Mouse (Mus musculus): ENCODE data around the gene Gm6614.
A peak's percentile ranks its signal among the peaks of the same experiment; 100 is the strongest.
"Not testable (repeated sequence)": the region's sequence is repeated elsewhere in the genome, so short reads cannot be mapped to it uniquely, and the experiment has no call there.

Gene Gm6614

DNA sequence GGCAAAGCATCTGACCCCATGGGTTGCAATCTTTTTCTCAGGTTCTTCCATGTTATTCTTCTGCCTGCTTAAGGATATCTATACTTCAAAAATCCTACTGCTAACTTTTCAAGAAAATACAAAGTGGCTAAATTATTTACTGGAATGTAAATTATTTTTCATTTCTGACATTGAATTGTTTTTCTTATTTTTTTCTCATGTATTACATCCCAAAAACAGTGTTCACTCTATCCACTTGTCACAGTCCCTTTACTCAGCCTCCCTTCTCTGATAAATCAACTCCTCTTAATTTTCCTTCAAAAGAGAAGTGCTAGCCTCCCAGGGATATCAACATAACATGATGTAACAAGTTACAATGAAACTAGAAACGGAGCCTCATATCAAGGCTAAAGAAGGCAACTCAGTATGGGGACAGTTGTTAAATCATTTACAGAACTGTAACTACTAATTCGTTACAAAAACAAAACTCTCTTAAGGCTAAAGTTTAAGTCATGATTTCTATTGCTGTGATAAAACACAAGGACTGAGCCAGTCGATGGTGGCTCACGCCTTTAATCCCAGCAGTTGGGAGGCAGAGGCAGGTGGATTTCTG lies at the start of gene Gm6614:
Gm6614 (minus strand) TSS at position 51 of the 592 bp plus-strand sequence.
- DNase-seq = no peak

GRCm38 (mm10) chr6:142058281-142058680 lies 47.1 kb upstream of the Gm6614 start:
- not testable (repeated sequence) for DNase-seq

DNA sequence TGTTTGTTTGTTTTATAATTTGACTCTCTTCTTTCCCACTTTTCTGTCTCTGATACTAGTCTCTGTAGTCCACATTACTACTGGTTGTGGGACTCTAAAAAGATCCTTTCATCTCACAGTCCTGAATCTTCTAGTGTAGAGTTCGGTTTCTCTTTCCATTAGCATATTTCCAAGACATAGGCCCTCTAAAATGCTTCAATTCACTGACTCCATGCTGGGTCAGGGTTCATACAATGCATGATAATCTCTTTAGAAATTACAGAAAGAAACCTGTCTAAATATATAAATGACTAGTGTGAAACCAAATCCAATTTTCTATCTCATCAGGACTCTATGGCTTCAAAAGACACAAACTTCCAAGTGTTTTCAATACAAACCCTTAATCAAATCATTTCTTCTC lies 36.5 kb upstream of the Gm6614 start:
- DNase-seq = no peak

- no peak for DNase-seq
These were observed 34.5 kb upstream of the Gm6614 start for GRCm38 (mm10) chr6:142045746-142046145.

DNA sequence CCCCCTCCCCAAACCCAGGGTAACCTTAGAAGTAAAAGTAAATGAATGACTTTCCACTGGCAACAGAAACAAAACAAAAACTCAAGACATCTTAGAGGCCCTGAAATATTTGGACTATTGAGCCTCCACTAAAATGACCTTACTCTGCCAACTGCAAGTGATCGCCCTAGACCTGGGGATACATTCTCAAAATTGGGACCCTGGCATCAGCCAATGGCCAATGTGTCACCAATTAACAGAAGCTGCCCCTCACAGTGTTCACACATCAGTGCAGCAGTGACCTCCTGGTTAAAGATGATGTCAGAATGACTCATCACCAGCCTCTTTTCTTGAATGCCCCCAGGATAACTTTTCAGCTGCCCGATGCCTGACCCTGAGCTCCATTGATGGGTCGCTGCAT lies 30.7 kb upstream of the Gm6614 start:
- no peak for DNase-seq

DNA sequence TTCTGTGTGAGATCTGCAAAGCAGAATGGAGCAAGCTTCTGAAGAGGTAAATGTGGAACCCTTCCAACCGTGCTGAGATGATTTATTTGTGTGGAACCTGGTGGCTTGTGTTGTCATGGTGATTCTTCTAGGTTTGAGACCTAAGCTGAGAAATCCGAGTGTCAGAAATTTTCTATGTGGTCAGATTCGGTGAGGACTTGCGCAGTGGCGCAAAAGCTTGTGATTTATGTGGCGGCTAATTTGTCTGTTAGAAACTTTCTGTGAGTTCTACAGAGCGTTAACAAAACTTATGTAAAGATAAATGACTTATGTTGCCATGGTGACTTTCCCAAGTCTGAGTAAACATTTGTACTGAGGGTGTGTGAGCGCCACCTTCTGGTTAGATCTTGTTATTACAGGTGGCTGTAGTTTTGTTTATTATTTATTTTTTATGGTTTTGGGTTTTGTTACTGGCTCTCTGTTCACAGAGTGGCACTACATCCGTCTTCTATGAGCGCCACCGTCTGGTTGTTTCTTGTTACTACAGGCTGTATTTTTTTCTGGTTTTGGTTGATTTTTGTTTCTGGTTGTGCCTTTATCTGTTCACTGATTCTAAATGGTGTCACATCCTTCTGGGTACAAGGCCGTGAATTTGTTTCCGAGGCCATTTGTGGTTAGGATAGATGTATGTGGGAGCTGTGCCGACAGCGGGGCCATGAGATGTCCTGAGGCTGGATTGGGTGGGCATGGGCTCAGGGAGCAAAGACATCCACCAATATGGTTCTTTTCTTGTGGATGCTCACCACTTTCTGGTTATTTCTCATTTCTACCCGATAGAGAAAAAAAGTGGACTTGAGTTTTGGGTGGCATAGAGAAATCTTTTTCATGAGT lies 29.3 kb upstream of the Gm6614 start:
- peak in 1 of 2 experiments; percentile 48 for DNase-seq

GRCm38 (mm10) chr6:142035771-142036170 lies 24.6 kb upstream of the Gm6614 start:
- no peak for DNase-seq

DNA sequence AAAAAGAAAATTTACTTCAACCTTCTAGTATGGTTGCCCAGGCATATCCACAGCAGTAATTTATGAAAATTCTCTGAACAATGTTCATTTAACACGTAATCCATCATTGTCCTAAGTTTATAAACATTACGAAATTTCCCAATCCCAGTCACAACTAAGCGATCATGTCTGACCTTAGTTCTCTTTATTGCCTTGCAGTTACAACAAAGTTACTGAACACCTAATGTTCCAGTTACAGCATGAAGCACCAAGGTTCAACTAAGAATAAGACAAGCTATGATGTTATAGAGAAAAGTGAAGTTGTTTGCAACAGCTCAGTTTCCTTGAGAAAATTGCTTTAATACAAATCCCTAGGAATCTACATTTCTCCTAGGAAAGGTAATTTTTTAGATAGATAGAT lies 10.5 kb upstream of the Gm6614 start:
- no peak for DNase-seq

DNA sequence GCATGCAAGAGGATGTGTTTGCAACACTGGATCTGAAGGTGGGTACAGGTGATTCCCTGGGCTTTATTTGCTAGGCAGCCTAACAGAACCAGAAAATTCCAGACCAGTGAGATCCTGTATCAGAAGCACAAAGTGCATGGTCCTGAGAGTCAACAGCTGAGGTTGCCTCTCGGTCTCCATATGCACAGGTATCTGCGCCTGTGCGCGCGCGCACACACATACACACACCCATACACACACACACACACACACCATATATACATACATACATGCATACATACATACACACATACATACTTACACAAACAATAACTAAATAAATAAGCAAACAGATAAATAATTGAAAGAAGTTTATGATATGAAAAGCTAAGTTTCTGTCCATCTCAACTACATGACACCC lies 24.4 kb downstream of the Gm6614 start:
- no peak for DNase-seq

DNA sequence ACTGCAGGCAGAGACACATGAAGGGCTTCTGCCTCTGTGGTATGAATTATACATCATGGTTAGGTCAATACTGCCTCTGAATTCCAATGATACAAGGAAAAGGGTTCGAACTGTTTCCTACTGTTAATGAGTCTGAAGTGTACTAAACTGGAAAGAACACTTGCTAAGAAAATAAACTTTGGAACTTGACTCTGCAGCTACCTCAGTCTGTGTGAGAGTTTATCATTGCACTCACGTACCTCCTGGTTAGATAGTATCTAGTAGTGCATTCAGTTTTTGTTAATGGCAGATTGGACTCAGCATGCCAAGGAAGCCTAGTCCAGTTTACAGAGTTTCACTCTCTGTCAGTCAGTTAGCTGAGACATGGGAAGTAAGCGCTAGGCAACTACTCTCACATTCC lies 26.6 kb downstream of the Gm6614 start:
- no peak for DNase-seq

- no peak for DNase-seq
These were observed 48.8 kb downstream of the Gm6614 start for GRCm38 (mm10) chr6:141962420-141962819.

GRCm38 (mm10) chr6:141961861-141962260 lies 49.4 kb downstream of the Gm6614 start:
- DNase-seq = no peak

- no peak for DNase-seq
These were observed 50.7 kb downstream of the Gm6614 start for GRCm38 (mm10) chr6:141960482-141960881.

DNA sequence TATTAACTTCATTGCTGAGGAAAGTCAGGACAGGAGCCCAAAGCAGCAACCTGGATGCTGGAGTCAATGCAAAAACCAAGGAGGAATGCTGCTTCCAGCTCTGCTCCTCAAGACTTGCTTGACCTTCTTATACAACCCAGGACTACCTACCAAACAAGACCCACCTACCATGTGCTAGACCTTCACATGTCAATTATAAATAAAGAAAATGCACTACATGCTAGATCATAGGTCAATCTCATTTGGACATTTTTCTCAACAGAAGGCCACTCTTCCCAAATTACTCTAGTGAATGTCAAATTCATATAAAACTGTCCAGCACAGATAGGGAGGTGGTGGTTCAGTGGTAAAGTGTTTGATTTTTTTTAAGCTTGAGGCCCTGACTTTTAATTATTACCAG lies 64.4 kb downstream of the Gm6614 start, which contains the start of gene Slco1a1:
Slco1a1 (minus strand) TSS at position 101 of the 400 bp plus-strand sequence.
- no peak for DNase-seq

DNA sequence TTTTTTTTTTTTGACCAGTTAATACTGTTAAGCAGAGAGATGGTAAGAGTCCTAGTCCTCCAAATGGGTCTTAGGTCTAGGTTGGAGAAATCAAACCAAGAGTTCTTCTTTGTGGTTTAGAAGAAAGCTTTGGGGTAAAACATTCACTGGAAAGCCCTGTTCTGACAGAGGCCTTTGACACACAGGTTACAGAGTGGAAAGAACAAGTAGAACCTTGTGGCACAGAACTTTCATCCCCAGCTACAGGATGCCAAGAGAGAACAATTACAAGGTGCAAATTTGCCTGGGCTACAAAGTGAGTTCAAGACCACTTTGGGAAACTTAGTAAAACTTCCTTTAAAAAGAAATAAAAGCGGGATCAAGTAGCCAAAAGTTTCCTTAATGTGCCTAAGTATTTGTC lies 70.8 kb downstream of the Gm6614 start:
- DNase-seq = no peak

Measured in lung, postnatal 4 days (tissue).